8 mouse cellular contexts compared by ENCODE assay signal in genomic region chr16:93246825-93247224, GRCm38 (mm10).
DNase-seq lines count a peak whose midpoint lies in the region; ATAC-seq and TF ChIP-seq lines count a peak whose summit lies in the region.
"Had no signal": no experiment of that assay in that cellular context is flagged by ENCODE, and none has a peak within 500 bp of the region (broad histone marks: within the 10 kb centered on the region; RNA-seq: fewer than 3 reads in every experiment).

No protein-coding gene starts in this region.

- H3K27me3 ChIP-seq in limb, embryonic 14.5 days (ENCODE audit: control insufficient read depth, insufficient read depth, low read length) = no peaks in the 10 kb centered on the region
- 0 out of 2 replicates have a peak, but pooled peaks cover 3% of the 10 kb centered on the region for H3K27me3 ChIP-seq in limb, embryonic 10.5 days (ENCODE audit: low read depth, poor library complexity, severe bottlenecking)
- no peaks in the 10 kb centered on the region for H3K27me3 ChIP-seq in liver, embryonic 11.5 days (replicated peaks; ENCODE audit: control insufficient read depth, insufficient read depth, low read length)
- H3K27me3 ChIP-seq: heart, embryonic 13.5 days had no signal

- H3K36me3 ChIP-seq in limb, embryonic 14.5 days (ENCODE audit: control insufficient read depth, insufficient read depth, low read length) = no peaks in the 10 kb centered on the region
- H3K36me3 ChIP-seq in limb, embryonic 10.5 days = no peaks in the 10 kb centered on the region
- H3K36me3 ChIP-seq in liver, embryonic 11.5 days (ENCODE audit: control insufficient read depth, insufficient read depth, low read length) = no peaks in the 10 kb centered on the region
- H3K36me3 ChIP-seq: heart, embryonic 13.5 days had no signal

- H3K4me3 ChIP-seq in limb, embryonic 14.5 days (replicated peaks; ENCODE audit: low read length) = no peak overlapping the region
- no peak overlapping the region for H3K4me3 ChIP-seq in limb, embryonic 10.5 days
- H3K4me3 ChIP-seq in liver, embryonic 11.5 days (ENCODE audit: low read depth, low read length) = no peak overlapping the region
- H3K4me3 ChIP-seq: heart, embryonic 13.5 days had no signal

- H3K4me2 ChIP-seq in limb, embryonic 14.5 days (replicated peaks; ENCODE audit: low read depth, low read length, severe bottlenecking) = no peak overlapping the region
- no peak overlapping the region for H3K4me2 ChIP-seq in liver, embryonic 11.5 days
- H3K4me2 ChIP-seq: heart, embryonic 13.5 days had no signal

- H3K9me3 ChIP-seq in limb, embryonic 14.5 days (ENCODE audit: control insufficient read depth, low read length) = no peaks in the 10 kb centered on the region
- no peaks in the 10 kb centered on the region for H3K9me3 ChIP-seq in limb, embryonic 10.5 days (replicated peaks)
- no peaks in the 10 kb centered on the region for H3K9me3 ChIP-seq in liver, embryonic 11.5 days (ENCODE audit: control insufficient read depth, low read length)
- H3K9me3 ChIP-seq: heart, embryonic 13.5 days had no signal

- peak; percentile 30 for DNase-seq in limb, embryonic 14.5 days (ENCODE audit: low spot score)
- DNase-seq in limb, embryonic 10.5 days (ENCODE audit: low spot score) = no peak
- peak; percentile 25 for DNase-seq in cerebellum, adult 9-11 months
- DNase-seq in frontal cortex, adult 2 months (ENCODE audit: extremely low spot score in 1 of 2, low spot score in 1 of 2) = peak; percentile 9 to 47
- no peak for DNase-seq in urinary bladder, postnatal 14 days (ENCODE audit: low spot score)
- no peak for DNase-seq in liver, embryonic 11.5 days (ENCODE audit: low spot score)

- no peak overlapping the region for H3K9ac ChIP-seq in limb, embryonic 14.5 days (ENCODE audit: low read depth, low read length, severe bottlenecking)
- H3K9ac ChIP-seq in liver, embryonic 11.5 days (ENCODE audit: low read depth, low read length) = no peak overlapping the region
- H3K9ac ChIP-seq: heart, embryonic 13.5 days had no signal

- no peak for ATAC-seq in limb, embryonic 14.5 days (ENCODE audit: low FRiP score, low read depth)
- peak; percentile 29; the same call in 1 of the 2 replicates for ATAC-seq in megakaryocyte progenitor cell, adult 5-6 weeks (replicated peaks; ENCODE audit: poor library complexity)
- ATAC-seq in liver, embryonic 11.5 days (replicated peaks; ENCODE audit: low FRiP score) = no peak

- no peaks in the 10 kb centered on the region for H3K4me1 ChIP-seq in limb, embryonic 14.5 days (ENCODE audit: control insufficient read depth, insufficient read depth, low read length)
- H3K4me1 ChIP-seq in limb, embryonic 10.5 days = 0 out of 2 replicates have a peak, but pooled peaks cover 3% of the 10 kb centered on the region
- H3K4me1 ChIP-seq in liver, embryonic 11.5 days (replicated peaks; ENCODE audit: control insufficient read depth, insufficient read depth, low read length) = no peaks in the 10 kb centered on the region
- H3K4me1 ChIP-seq: heart, embryonic 13.5 days had no signal

- no peak overlapping the region for H3K27ac ChIP-seq in limb, embryonic 14.5 days (replicated peaks; ENCODE audit: low read depth, low read length)
- H3K27ac ChIP-seq in limb, embryonic 10.5 days = no peak overlapping the region
- no peak overlapping the region for H3K27ac ChIP-seq in liver, embryonic 11.5 days (ENCODE audit: low read depth, low read length)
- H3K27ac ChIP-seq: heart, embryonic 13.5 days had no signal

- WGBS in limb, embryonic 14.5 days = 37% methylated on average over 7 of the region's 7 CpGs
- WGBS in limb, embryonic 10.5 days = 51% methylated on average over 7 of the region's 7 CpGs
- WGBS in liver, embryonic 11.5 days = 32% methylated on average over 7 of the region's 7 CpGs

- no peak for TF ChIP-seq POLR2A in limb, embryonic 14.5 days (IDR thresholded peaks at IDR 0.05; ENCODE audit: borderline replicate concordance, extremely low read depth, insufficient read depth, insufficient read length)

Comparison
In these comparisons a context has a peak if more than half of its experiments do, and no peak if none do; other contexts are left out.
1. DNase-seq: peak in limb, embryonic 14.5 days (single experiment), cerebellum, adult 9-11 months (single experiment) and frontal cortex, adult 2 months (2 of 2); none in limb, embryonic 10.5 days (single experiment), urinary bladder, postnatal 14 days (single experiment) and liver, embryonic 11.5 days (single experiment).